Mouse (Mus musculus): ENCODE results near the gene Snrpc. TPM values are rescaled to one million over a fixed set of nuclear protein-coding genes. Genes with fewer than 3 reads are reported as not detected.
A peak's percentile ranks its signal among the peaks of the same experiment; 100 is the strongest.

Snrpc gene
- total and polyA plus RNA-seq, 3 experiments: 121 to 575 (median 127) TPM

DNA sequence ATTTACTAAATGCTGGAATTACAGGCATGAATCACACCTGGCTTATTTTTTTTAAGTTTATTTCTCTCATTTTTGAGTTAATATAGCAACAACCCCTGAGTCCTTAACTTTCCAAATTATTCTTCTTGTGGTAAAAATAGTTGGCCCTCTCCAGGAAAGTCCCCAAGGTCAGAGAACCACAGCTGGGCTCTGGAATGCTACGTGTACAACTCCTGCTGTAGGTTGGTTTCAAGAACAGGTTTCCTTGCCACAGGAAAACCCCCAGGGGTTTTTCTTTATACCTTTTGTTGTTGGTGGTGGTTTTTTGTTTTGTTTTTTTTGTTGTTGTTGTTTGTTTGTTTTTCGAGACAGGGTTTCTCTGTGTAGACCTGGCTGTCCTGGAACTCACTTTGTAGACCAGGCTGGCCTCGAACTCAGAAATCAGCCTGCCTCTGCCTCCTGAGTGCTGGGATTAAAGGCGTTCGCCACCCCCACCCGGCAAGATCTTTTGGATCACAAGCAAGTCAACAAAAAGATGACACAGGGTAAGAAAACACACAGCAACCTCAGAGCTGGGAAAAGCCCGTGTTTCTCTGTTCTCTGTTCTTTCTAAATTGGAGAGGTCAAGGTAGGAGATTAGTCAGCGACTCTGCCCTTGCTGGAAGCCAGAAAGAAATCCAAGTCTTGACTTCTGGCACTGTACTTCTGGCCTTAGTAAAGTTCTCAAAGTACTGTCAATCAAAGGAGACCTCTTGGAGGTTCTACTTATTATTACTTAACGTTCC, 14.6 kb upstream of the Snrpc start:
- peaks cover 2% of the 10 kb centered on the region for H3K36me3 ChIP-seq (replicated peaks)
- no peaks in the 10 kb centered on the region for H3K9me3 ChIP-seq (replicated peaks)
- no peak for DNase-seq (ENCODE audit: low spot score)
- H3K4me1 ChIP-seq (ENCODE audit: insufficient read depth, low read depth, low read length): peaks cover 58% of the 10 kb centered on the region
- no peaks in the 10 kb centered on the region for H3K27me3 ChIP-seq (ENCODE audit: insufficient read depth, low read length)
- no peak for ATAC-seq (ENCODE audit: extremely low read depth, insufficient number of reproducible peaks, low FRiP score, poor library complexity, severe bottlenecking)
- no peak for TF ChIP-seq TAL1 (conservative IDR thresholded peaks at IDR 0.05; ENCODE audit: low read depth, low read length)
- TF ChIP-seq GATA2 (IDR thresholded peaks at IDR 0.05; ENCODE audit: borderline replicate concordance, low read depth, low read length): no peak
- no peak for TF ChIP-seq CTCF (IDR thresholded peaks at IDR 0.05; ENCODE audit: low read depth, low read length)
- TF ChIP-seq GATA1 (IDR thresholded peaks at IDR 0.05; ENCODE audit: borderline replicate concordance, low read length): no peak
- TF ChIP-seq POLR2AphosphoS5 (IDR thresholded peaks at IDR 0.05; ENCODE audit: insufficient replicate concordance, low read depth, low read length): no peak
- H3K4me3 ChIP-seq (ENCODE audit: low read depth, low read length): no peak overlapping the region

- peak overlapping the region; percentile 65; the same call in 1 of the 2 replicates for H3K4me3 ChIP-seq (ENCODE audit: low read depth, low read length)
- TF ChIP-seq TAL1 (conservative IDR thresholded peaks at IDR 0.05; ENCODE audit: low read depth, low read length) (no peak), CTCF (IDR thresholded peaks at IDR 0.05; ENCODE audit: low read depth, low read length) (no peak), GATA1 (IDR thresholded peaks at IDR 0.05; ENCODE audit: borderline replicate concordance, low read length) (no peak), GATA2 (IDR thresholded peaks at IDR 0.05; ENCODE audit: borderline replicate concordance, low read depth, low read length) (no peak), POLR2AphosphoS5 (IDR thresholded peaks at IDR 0.05; ENCODE audit: insufficient replicate concordance, low read depth, low read length) (no peak)
- ATAC-seq (ENCODE audit: extremely low read depth, insufficient number of reproducible peaks, low FRiP score, poor library complexity, severe bottlenecking) (no peak), DNase-seq (ENCODE audit: low spot score) (no peak)
- H3K9me3 ChIP-seq (replicated peaks): no peaks in the 10 kb centered on the region
- peaks cover 10% of the 10 kb centered on the region for H3K27me3 ChIP-seq (ENCODE audit: insufficient read depth, low read length)
- H3K36me3 ChIP-seq (replicated peaks): no peaks in the 10 kb centered on the region
- H3K4me1 ChIP-seq (ENCODE audit: insufficient read depth, low read depth, low read length): peaks cover 49% of the 10 kb centered on the region
These were observed 13.0 kb upstream of the Snrpc start for GRCm38 (mm10) chr17:27824941-27825340.

DNA sequence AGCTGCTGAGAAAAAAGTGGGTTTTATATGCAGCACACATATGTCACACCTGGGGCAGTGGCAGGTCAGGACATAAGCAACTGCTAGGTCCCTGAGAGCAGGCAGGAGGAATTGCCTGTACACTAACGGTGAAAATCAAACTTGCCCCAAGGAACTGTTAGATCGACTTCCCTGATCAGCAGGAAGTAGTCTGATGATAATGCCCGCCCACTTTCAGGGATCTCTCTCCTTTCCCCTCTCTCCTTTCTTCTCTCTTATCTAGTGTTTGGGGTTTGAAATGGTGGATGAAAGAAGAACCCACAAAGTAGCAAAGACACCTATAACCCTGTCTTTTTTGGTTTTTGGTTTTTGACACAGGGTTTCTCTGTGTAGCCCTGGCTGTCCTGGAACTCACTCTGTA, 12.4 kb upstream of the Snrpc start:
- Histone ChIP-seq H3K36me3 (replicated peaks) (no peaks in the 10 kb centered on the region), H3K4me1 (ENCODE audit: insufficient read depth, low read depth, low read length) (peaks cover 49% of the 10 kb centered on the region), H3K9me3 (replicated peaks) (no peaks in the 10 kb centered on the region), H3K4me3 (ENCODE audit: low read depth, low read length) (peak overlapping the region; percentile 65; the same call in 1 of the 2 replicates), H3K27me3 (ENCODE audit: insufficient read depth, low read length) (peaks cover 10% of the 10 kb centered on the region)
- ATAC-seq (ENCODE audit: extremely low read depth, insufficient number of reproducible peaks, low FRiP score, poor library complexity, severe bottlenecking) (no peak), DNase-seq (ENCODE audit: low spot score) (no peak)
- no peak for TF ChIP-seq POLR2AphosphoS5 (IDR thresholded peaks at IDR 0.05; ENCODE audit: insufficient replicate concordance, low read depth, low read length)
- TF ChIP-seq GATA1 (IDR thresholded peaks at IDR 0.05; ENCODE audit: borderline replicate concordance, low read length): no peak
- TF ChIP-seq TAL1 (conservative IDR thresholded peaks at IDR 0.05; ENCODE audit: low read depth, low read length): no peak
- no peak for TF ChIP-seq CTCF (IDR thresholded peaks at IDR 0.05; ENCODE audit: low read depth, low read length)
- no peak for TF ChIP-seq GATA2 (IDR thresholded peaks at IDR 0.05; ENCODE audit: borderline replicate concordance, low read depth, low read length)

DNA sequence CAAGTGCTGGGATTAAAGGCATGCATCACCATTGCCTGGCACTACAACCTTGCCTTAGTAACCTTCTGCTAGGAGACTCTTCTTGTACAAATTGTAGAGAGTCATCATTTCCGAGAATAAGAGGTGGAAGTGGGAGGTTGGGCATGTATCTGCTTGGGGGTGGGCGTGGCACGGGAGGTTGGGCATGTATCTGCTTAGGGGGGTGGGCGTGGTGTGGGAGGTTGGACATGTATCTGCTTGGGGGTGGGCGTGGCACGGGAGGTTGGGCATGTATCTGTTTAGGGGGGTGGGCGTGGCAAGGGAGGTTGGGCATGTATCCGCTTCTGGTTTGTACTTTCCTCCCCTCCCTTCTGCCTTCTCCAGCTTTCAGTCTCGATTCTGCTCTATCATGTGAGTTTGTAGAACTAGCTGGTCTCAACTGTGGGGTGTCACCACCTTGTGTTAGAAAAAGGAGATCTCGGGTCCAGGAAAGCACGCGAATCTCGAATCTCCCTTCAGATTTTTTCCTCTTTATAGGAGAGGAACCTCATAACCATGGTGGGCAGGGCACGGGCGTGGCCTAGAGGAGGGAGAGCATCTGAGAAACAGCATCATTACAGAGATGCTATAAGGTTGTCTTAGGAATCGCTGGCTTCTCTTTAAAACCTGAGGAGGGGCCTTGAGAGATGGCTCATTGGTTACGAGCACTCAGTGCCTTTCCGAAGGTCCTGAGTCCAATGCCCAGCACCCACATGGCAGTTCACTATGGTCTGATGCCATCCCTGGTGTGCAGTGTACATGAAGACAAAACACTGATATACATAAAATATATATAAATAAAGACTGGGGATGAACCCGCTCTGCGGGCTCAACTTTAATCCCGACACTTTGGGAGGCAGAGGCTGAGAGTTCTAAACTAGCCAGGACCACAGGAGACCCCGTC, 11.7 kb upstream of the Snrpc start:
- H3K4me1 ChIP-seq (ENCODE audit: insufficient read depth, low read depth, low read length): peaks cover 44% of the 10 kb centered on the region
- no peaks in the 10 kb centered on the region for H3K36me3 ChIP-seq (replicated peaks)
- H3K27me3 ChIP-seq (ENCODE audit: insufficient read depth, low read length): peaks cover 10% of the 10 kb centered on the region
- no peaks in the 10 kb centered on the region for H3K9me3 ChIP-seq (replicated peaks)
- peak overlapping the region; percentile 65 for H3K4me3 ChIP-seq (ENCODE audit: low read depth, low read length)
- ATAC-seq (ENCODE audit: extremely low read depth, insufficient number of reproducible peaks, low FRiP score, poor library complexity, severe bottlenecking) (peak; percentile 72), DNase-seq (ENCODE audit: low spot score) (peak; percentile 22)
- no peak for TF ChIP-seq TAL1 (conservative IDR thresholded peaks at IDR 0.05; ENCODE audit: low read depth, low read length)
- TF ChIP-seq POLR2AphosphoS5 (IDR thresholded peaks at IDR 0.05; ENCODE audit: insufficient replicate concordance, low read depth, low read length): no peak
- TF ChIP-seq GATA2 (IDR thresholded peaks at IDR 0.05; ENCODE audit: borderline replicate concordance, low read depth, low read length): no peak
- TF ChIP-seq GATA1 (IDR thresholded peaks at IDR 0.05; ENCODE audit: borderline replicate concordance, low read length): no peak
- no peak for TF ChIP-seq CTCF (IDR thresholded peaks at IDR 0.05; ENCODE audit: low read depth, low read length)

DNA sequence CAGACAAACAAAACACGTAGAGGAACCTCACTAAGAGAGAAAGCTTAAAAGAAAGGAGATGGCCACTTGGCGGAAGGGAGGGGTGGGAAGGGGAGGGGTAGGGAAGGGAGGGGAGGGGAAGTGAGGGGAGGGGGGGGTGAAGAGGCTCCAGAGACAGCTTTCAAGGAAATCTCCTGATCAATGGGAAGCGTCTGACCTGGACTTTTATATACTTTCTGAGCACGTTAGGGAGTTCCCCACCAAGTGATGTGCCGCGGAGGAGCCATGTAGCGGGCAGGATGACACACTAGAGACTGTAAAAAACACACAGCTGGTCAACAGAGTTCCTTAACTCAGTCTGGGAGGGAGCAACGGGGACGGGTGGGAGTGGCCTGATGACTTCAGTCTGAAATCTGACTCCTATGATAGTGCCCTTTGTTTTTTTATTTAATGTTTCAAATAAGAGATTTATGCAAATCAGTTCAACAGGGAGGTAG, 11.0 kb upstream of the Snrpc start:
- peaks cover 13% of the 10 kb centered on the region for H3K27me3 ChIP-seq (ENCODE audit: insufficient read depth, low read length)
- TF ChIP-seq GATA1 (IDR thresholded peaks at IDR 0.05; ENCODE audit: borderline replicate concordance, low read length): no peak
- TF ChIP-seq POLR2AphosphoS5 (IDR thresholded peaks at IDR 0.05; ENCODE audit: insufficient replicate concordance, low read depth, low read length): no peak
- no peak for TF ChIP-seq TAL1 (conservative IDR thresholded peaks at IDR 0.05; ENCODE audit: low read depth, low read length)
- no peak for TF ChIP-seq GATA2 (IDR thresholded peaks at IDR 0.05; ENCODE audit: borderline replicate concordance, low read depth, low read length)
- TF ChIP-seq CTCF (IDR thresholded peaks at IDR 0.05; ENCODE audit: low read depth, low read length): no peak
- H3K36me3 ChIP-seq (replicated peaks): no peaks in the 10 kb centered on the region
- peak; percentile 14 for DNase-seq (ENCODE audit: low spot score)
- no peaks in the 10 kb centered on the region for H3K9me3 ChIP-seq (replicated peaks)
- ATAC-seq (ENCODE audit: extremely low read depth, insufficient number of reproducible peaks, low FRiP score, poor library complexity, severe bottlenecking): no peak
- H3K4me3 ChIP-seq (ENCODE audit: low read depth, low read length): no peak overlapping the region; the same call in 1 of the 2 replicates
- peaks cover 37% of the 10 kb centered on the region for H3K4me1 ChIP-seq (ENCODE audit: insufficient read depth, low read depth, low read length)

All from G1E (cell line).